In genomic region chr14:62230968-62231367, GRCm38 (mm10) we compare ENCODE assay signal across 25 mouse cellular contexts.
A peak's percentile ranks its signal among the peaks of the same experiment; 100 is the strongest.
DNase-seq lines count a peak whose midpoint lies in the region; ATAC-seq and TF ChIP-seq lines count a peak whose summit lies in the region.
"Had no signal": no experiment of that assay in that cellular context is flagged by ENCODE, and none has a peak within 500 bp of the region (broad histone marks: within the 10 kb centered on the region; RNA-seq: fewer than 3 reads in every experiment).

No protein-coding gene starts in this region.

- H3K4me1 ChIP-seq in kidney, postnatal 0 days (replicated peaks; ENCODE audit: insufficient read depth, low read length) = no peaks in the 10 kb centered on the region
- H3K4me1 ChIP-seq: heart, embryonic 15.5 days had no signal

- no peak for ATAC-seq in kidney, postnatal 0 days (replicated peaks; ENCODE audit: low FRiP score, low read depth)
- peak; percentile 63 for ATAC-seq in common myeloid progenitor, adult 5-6 weeks (replicated peaks; ENCODE audit: low read depth, poor library complexity, severe bottlenecking)
- 0 out of 2 replicates have a peak, but pooled peaks have one; percentile 43 for ATAC-seq in monocyte, adult 5-6 weeks (replicated peaks; ENCODE audit: insufficient number of reproducible peaks, low FRiP score, low TSS enrichment, poor library complexity, severe bottlenecking)
- no peak for ATAC-seq in CD4-positive, CD25-positive, alpha-beta regulatory T cell, adult 4 months
- ATAC-seq: activated CD4-positive, CD25-positive, alpha-beta regulatory T cell, adult 4 months; forebrain, embryonic 13.5 days; forebrain, embryonic 16.5 days; hindbrain, embryonic 16.5 days had no signal

- H3K9ac ChIP-seq in kidney, postnatal 0 days (ENCODE audit: low read depth, low read length) = no peak overlapping the region
- H3K9ac ChIP-seq: forebrain, embryonic 13.5 days; heart, embryonic 12.5 days; heart, embryonic 15.5 days; hindbrain, embryonic 13.5 days had no signal

- no peaks in the 10 kb centered on the region for H3K9me3 ChIP-seq in kidney, postnatal 0 days (replicated peaks; ENCODE audit: low read length)
- H3K9me3 ChIP-seq: forebrain, embryonic 10.5 days; forebrain, embryonic 13.5 days; heart, embryonic 12.5 days; heart, embryonic 15.5 days; hindbrain, embryonic 10.5 days; hindbrain, embryonic 13.5 days had no signal

- H3K4me2 ChIP-seq in kidney, postnatal 0 days (ENCODE audit: low read length) = no peak overlapping the region
- H3K4me2 ChIP-seq: forebrain, embryonic 13.5 days; heart, embryonic 12.5 days; heart, embryonic 15.5 days; hindbrain, embryonic 13.5 days had no signal

- peak; percentile 5 for DNase-seq in kidney, postnatal 0 days (ENCODE audit: low spot score)
- DNase-seq in kidney, adult 11 months = no peak
- peak; percentile 53 for DNase-seq in lung, postnatal 36 days
- no peak for DNase-seq in lung, postnatal 14 days
- DNase-seq: adrenal gland, adult 8-10 months; adrenal gland, postnatal 25 days; B cell, adult 2 months; cerebellum, adult 11-12 months; cerebellum, adult 8-10 months; cerebellum, postnatal 36 days; gastrocnemius, postnatal 25 days; heart, postnatal 10 days; heart, postnatal 36 days had no signal

- TF ChIP-seq CTCF in kidney, postnatal 0 days (IDR thresholded peaks at IDR 0.05; ENCODE audit: low read depth) = no peak

- no peaks in the 10 kb centered on the region for H3K27me3 ChIP-seq in kidney, postnatal 0 days (ENCODE audit: insufficient read depth, low read length)
- H3K27me3 ChIP-seq: forebrain, embryonic 13.5 days; heart, embryonic 12.5 days; heart, embryonic 15.5 days had no signal

- no peaks in the 10 kb centered on the region for H3K36me3 ChIP-seq in kidney, postnatal 0 days (ENCODE audit: insufficient read depth, low read length)
- H3K36me3 ChIP-seq: forebrain, embryonic 10.5 days; heart, embryonic 12.5 days; heart, embryonic 15.5 days; hindbrain, embryonic 10.5 days; hindbrain, embryonic 13.5 days had no signal

- H3K27ac ChIP-seq in kidney, postnatal 0 days = no peak overlapping the region
- H3K27ac ChIP-seq: forebrain, embryonic 10.5 days; forebrain, embryonic 13.5 days; heart, embryonic 15.5 days; hindbrain, embryonic 10.5 days; hindbrain, embryonic 13.5 days had no signal

- H3K4me3 ChIP-seq in kidney, postnatal 0 days (replicated peaks; ENCODE audit: low read depth, low read length) = no peak overlapping the region
- H3K4me3 ChIP-seq: forebrain, embryonic 10.5 days; forebrain, embryonic 13.5 days; heart, embryonic 12.5 days; heart, embryonic 15.5 days; hindbrain, embryonic 10.5 days; hindbrain, embryonic 13.5 days had no signal

- WGBS in kidney, postnatal 0 days = 37% methylated on average over 3 of the region's 3 CpGs

Comparison
In these comparisons a context has a peak if more than half of its experiments do, and no peak if none do; other contexts are left out.
1. DNase-seq: peak in kidney, postnatal 0 days (single experiment) and lung, postnatal 36 days (single experiment); none in kidney, adult 11 months (single experiment) and lung, postnatal 14 days (single experiment).
2. ATAC-seq: peak in common myeloid progenitor, adult 5-6 weeks (single experiment) and monocyte, adult 5-6 weeks (single experiment); none in kidney, postnatal 0 days (single experiment) and CD4-positive, CD25-positive, alpha-beta regulatory T cell, adult 4 months (single experiment).